Mouse (Mus musculus): ENCODE data around the gene Gm20388.

Gene Gm20388

GRCm38 (mm10) chr8:123672648-123673047 is 3762.0 kb downstream of the Gm20388 start:
- DNase-seq (ENCODE audit: low spot score in 2 of 2): no peak

GRCm38 (mm10) chr8:123675611-123676010 is 3765.0 kb downstream of the Gm20388 start:
- DNase-seq (ENCODE audit: low spot score in 2 of 2): no peak

- DNase-seq (ENCODE audit: low spot score in 2 of 2): no peak
Measured at GRCm38 (mm10) chr8:123678390-123678789, 3767.7 kb downstream of the Gm20388 start.

GRCm38 (mm10) chr8:123682073-123682761 is 3771.6 kb downstream of the Gm20388 start:
- no peak for DNase-seq (ENCODE audit: low spot score in 2 of 2)

GRCm38 (mm10) chr8:123683321-123683720 is 3772.7 kb downstream of the Gm20388 start:
- DNase-seq (ENCODE audit: low spot score in 2 of 2): no peak

GRCm38 (mm10) chr8:123684806-123685205 is 3774.2 kb downstream of the Gm20388 start:
- DNase-seq (ENCODE audit: low spot score in 2 of 2): no peak

- no peak for DNase-seq (ENCODE audit: low spot score in 2 of 2)
Measured at GRCm38 (mm10) chr8:123685477-123685876, 3774.8 kb downstream of the Gm20388 start.

GRCm38 (mm10) chr8:123687826-123688225 is 3777.2 kb downstream of the Gm20388 start:
- DNase-seq (ENCODE audit: low spot score in 2 of 2): no peak

GRCm38 (mm10) chr8:123692165-123692962 is 3781.7 kb downstream of the Gm20388 start:
- no peak for DNase-seq (ENCODE audit: low spot score in 2 of 2)

GRCm38 (mm10) chr8:123696167-123696566 is 3785.5 kb downstream of the Gm20388 start:
- DNase-seq (ENCODE audit: low spot score in 2 of 2): no peak

- DNase-seq (ENCODE audit: low spot score in 2 of 2): no peak
Measured at GRCm38 (mm10) chr8:123697329-123697728, 3786.7 kb downstream of the Gm20388 start.

GRCm38 (mm10) chr8:123700399-123701070 is 3789.9 kb downstream of the Gm20388 start:
- no peak for DNase-seq (ENCODE audit: low spot score in 2 of 2)

- DNase-seq (ENCODE audit: low spot score in 2 of 2): no peak
Measured at GRCm38 (mm10) chr8:123701952-123702587, 3791.4 kb downstream of the Gm20388 start.

- DNase-seq (ENCODE audit: low spot score in 2 of 2): no peak
Measured at GRCm38 (mm10) chr8:123705376-123705775, 3794.7 kb downstream of the Gm20388 start.

- no peak for DNase-seq (ENCODE audit: low spot score in 2 of 2)
Measured at GRCm38 (mm10) chr8:123707137-123707536, 3796.5 kb downstream of the Gm20388 start.

- no peak for DNase-seq (ENCODE audit: low spot score in 2 of 2)
Measured at GRCm38 (mm10) chr8:123708729-123709128, 3798.1 kb downstream of the Gm20388 start.

GRCm38 (mm10) chr8:123710335-123710734 is 3799.7 kb downstream of the Gm20388 start:
- no peak for DNase-seq (ENCODE audit: low spot score in 2 of 2)

GRCm38 (mm10) chr8:123714451-123714850 is 3803.8 kb downstream of the Gm20388 start:
- no peak for DNase-seq (ENCODE audit: low spot score in 2 of 2)

GRCm38 (mm10) chr8:123715916-123716592 is 3805.4 kb downstream of the Gm20388 start:
- DNase-seq (ENCODE audit: low spot score in 2 of 2): no peak

GRCm38 (mm10) chr8:123717104-123717503 is 3806.5 kb downstream of the Gm20388 start:
- DNase-seq (ENCODE audit: low spot score in 2 of 2): no peak

Measured in frontal cortex, postnatal 25 days (tissue).